Mouse (Mus musculus) lung, adult 2 months (tissue): ENCODE data around the gene Baz1a.

ENCODE experiments used
- CTCF ChIP-seq: fragments of 200-500 bp; IDR thresholded peaks from 2 replicates; pipeline ENCODE4 v1.5.1; 2011; ENCODE audit warnings: mild to moderate bottlenecking, low read length, control low read depth; ENCODE audit not compliant: insufficient read depth
- POLR2A ChIP-seq: fragments of 200-500 bp; IDR thresholded peaks from 2 replicates; pipeline ENCODE4 v1.6.1; 2011; ENCODE audit warnings: low read depth, mild to moderate bottlenecking, control low read depth, low read length, borderline replicate concordance; ENCODE audit errors: extremely low read depth

- no peak for TF ChIP-seq CTCF
- no peak for TF ChIP-seq POLR2A
Observed at GRCm38 (mm10) chr12:54877875-54878274, 136.3 kb downstream of the Baz1a start.
